Mouse (Mus musculus): Measurements from ENCODE around the gene Dnajb9. TPM values are rescaled to one million over a fixed set of nuclear protein-coding genes. Genes with fewer than 3 reads are reported as not detected.

Gene Dnajb9
- 1.9 and 2.1 TPM in 2 replicates for polyA plus RNA-seq (2012; rRNA removed)

GRCm38 (mm10) chr12:44209824-44210752, at the start of gene Dnajb9:
Gene Dnajb9, minus strand, starts transcription at chr12:44210326.

GRCm38 (mm10) chr12:44221070-44221469, 10.9 kb upstream of the Dnajb9 start, which contains the start of gene Pnpla8:
Gene Pnpla8, plus strand, starts transcription at chr12:44221370.

Other genes starting within 250 kb of the Dnajb9 start
- gene Pnpla8, start 11.0 kb upstream of the Dnajb9 start, polyA plus RNA-seq (2012; rRNA removed), result 6.2 and 7.1 TPM in 2 replicates
- 0.15 and 0.23 TPM in 2 replicates for gene Nrcam, start 118.6 kb upstream of the Dnajb9 start, polyA plus RNA-seq (2012; rRNA removed)